Mouse (Mus musculus) erythroblast, embryonic 14.5 days (primary cell): ENCODE measurements around the gene Cstad.

Experiments
- GATA1 ChIP-seq: IDR thresholded peaks from 2 replicates; pipeline ENCODE4 v1.6.1; 2012; ENCODE audit warnings: low read length, inconsistent platforms, mixed read lengths
- TAL1 ChIP-seq: IDR thresholded peaks from 3 replicates; pipeline ENCODE4 v1.6.1; 2012; ENCODE audit warnings: low read length, inconsistent platforms, mixed read lengths

DNA sequence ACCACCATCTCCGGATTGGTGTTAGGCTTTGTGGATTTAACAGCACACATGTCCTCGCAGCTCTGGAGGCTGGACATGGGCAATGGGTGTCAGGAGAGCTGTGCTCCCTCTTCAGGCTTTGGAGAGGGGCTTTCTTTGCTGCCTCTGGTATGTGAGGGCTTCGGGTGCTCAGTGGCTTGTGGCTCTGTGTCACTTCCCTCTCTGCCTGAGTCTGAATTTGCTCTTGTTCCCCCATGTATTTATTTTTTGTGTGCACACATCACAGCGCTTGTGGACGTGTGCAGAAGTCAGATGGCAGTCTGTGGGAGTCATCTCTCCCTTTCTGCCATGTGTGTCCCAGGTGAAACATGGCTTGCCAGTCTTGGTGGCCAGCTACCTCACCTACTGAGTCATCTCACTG is 60.9 kb downstream of the Cstad start:
- TF ChIP-seq TAL1 = no peak
- TF ChIP-seq GATA1 = no peak
